In the genomic region with DNA sequence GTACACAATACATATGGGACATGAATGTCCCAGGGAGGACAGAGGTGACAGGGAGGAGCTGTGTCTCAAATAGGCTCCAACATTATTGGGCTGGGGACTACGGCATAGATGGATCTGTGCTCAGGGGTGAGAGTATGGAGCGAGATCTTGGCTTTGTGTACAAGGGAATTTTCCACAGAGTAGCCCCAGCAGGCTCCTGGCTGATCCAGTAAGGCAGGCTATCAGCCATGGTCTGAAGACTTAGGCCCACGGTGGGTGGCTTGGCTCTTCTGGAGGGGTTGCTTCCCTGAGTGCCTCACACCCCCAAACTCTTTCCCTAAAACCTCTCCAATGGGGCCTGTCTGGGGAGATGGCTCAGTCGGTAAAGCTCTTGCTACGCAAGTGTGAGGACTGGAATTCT, we compare ENCODE assay signal across 24 mouse cellular contexts. TPM values are rescaled to one million over a fixed set of nuclear protein-coding genes. Genes with fewer than 3 reads are reported as not detected.
DNase-seq lines count a peak whose midpoint lies in the region; ATAC-seq and TF ChIP-seq lines count a peak whose summit lies in the region.
"Had no signal": no experiment of that assay in that cellular context is flagged by ENCODE, and none has a peak within 500 bp of the region (broad histone marks: within the 10 kb centered on the region; RNA-seq: fewer than 3 reads in every experiment).

No protein-coding gene starts in this region.

- in situ Hi-C loops in CH12.LX (cut with MboI; ENCODE audit: low pct_ligation_motif_present, low pct_unique_long_range_greater_than_20kb, low sequenced_read_pairs) = no loop called here

- no peak for TF ChIP-seq RAD21 in CH12.LX (IDR thresholded peaks at IDR 0.05; ENCODE audit: low read depth, low read length)

- no peaks in the 10 kb centered on the region for H3K9me3 ChIP-seq in hindbrain, embryonic 16.5 days (ENCODE audit: control insufficient read depth, low read length)
- H3K9me3 ChIP-seq in hindbrain, embryonic 11.5 days (ENCODE audit: control insufficient read depth, low read length) = no peaks in the 10 kb centered on the region
- H3K9me3 ChIP-seq in CH12.LX (replicated peaks; ENCODE audit: low read length) = no peaks in the 10 kb centered on the region
- H3K9me3 ChIP-seq: embryonic facial prominence, embryonic 13.5 days; embryonic facial prominence, embryonic 15.5 days; forebrain, embryonic 10.5 days; forebrain, embryonic 12.5 days had no signal

- no peak overlapping the region for H3K4me2 ChIP-seq in hindbrain, embryonic 16.5 days (ENCODE audit: low read length)
- H3K4me2 ChIP-seq in hindbrain, embryonic 11.5 days (replicated peaks; ENCODE audit: low read depth, low read length) = no peak overlapping the region
- no peak overlapping the region for H3K4me2 ChIP-seq in CH12.LX (ENCODE audit: insufficient read depth, low read depth, poor library complexity, severe bottlenecking)
- H3K4me2 ChIP-seq: embryonic facial prominence, embryonic 13.5 days; embryonic facial prominence, embryonic 15.5 days; forebrain, embryonic 12.5 days had no signal

- no peaks in the 10 kb centered on the region for H3K36me3 ChIP-seq in hindbrain, embryonic 16.5 days (ENCODE audit: control insufficient read depth, insufficient read depth, low read length)
- no peaks in the 10 kb centered on the region for H3K36me3 ChIP-seq in hindbrain, embryonic 11.5 days (ENCODE audit: control insufficient read depth, insufficient read depth, low read length)
- H3K36me3 ChIP-seq in CH12.LX (replicated peaks in 1 of 2; ENCODE audit: control insufficient read depth in 1 of 2, insufficient read depth in 1 of 2, low read length in 1 of 2) = peaks cover 30 to 37% of the 10 kb centered on the region in 2 experiments
- H3K36me3 ChIP-seq: embryonic facial prominence, embryonic 13.5 days; embryonic facial prominence, embryonic 15.5 days; forebrain, embryonic 10.5 days; forebrain, embryonic 12.5 days had no signal

- no peak for TF ChIP-seq EP300 in CH12.LX (IDR thresholded peaks at IDR 0.05; ENCODE audit: low read length)

- WGBS in hindbrain, embryonic 16.5 days = 69% methylated on average over 5 of the region's 5 CpGs
- WGBS in hindbrain, embryonic 11.5 days = 83% methylated on average over 5 of the region's 5 CpGs

- H3K9ac ChIP-seq in hindbrain, embryonic 16.5 days (ENCODE audit: low read depth, low read length) = no peak overlapping the region
- H3K9ac ChIP-seq in hindbrain, embryonic 11.5 days (ENCODE audit: low read depth, low read length) = no peak overlapping the region
- H3K9ac ChIP-seq in CH12.LX (ENCODE audit: insufficient read depth, low read depth) = no peak overlapping the region
- H3K9ac ChIP-seq: embryonic facial prominence, embryonic 13.5 days; embryonic facial prominence, embryonic 15.5 days; forebrain, embryonic 12.5 days had no signal

- dilution Hi-C loops in CH12.LX (cut with MboI; ENCODE audit: extremely low pct_ligation_motif_present, extremely low pct_unique_long_range_greater_than_20kb, low sequenced_read_pairs) = no loop called here

- no peaks in the 10 kb centered on the region for H3K79me2 ChIP-seq in CH12.LX (replicated peaks; ENCODE audit: control insufficient read depth, extremely low read depth, insufficient read depth, poor library complexity, severe bottlenecking)

- TF ChIP-seq CTCF in CH12.LX (conservative IDR thresholded peaks at IDR 0.05 in 1 of 2, IDR thresholded peaks at IDR 0.05 in 1 of 2; ENCODE audit: low read depth in 2 of 2, low read length in 2 of 2) = no peak

- H3K4me3 ChIP-seq in hindbrain, embryonic 16.5 days (ENCODE audit: low read length) = no peak overlapping the region
- H3K4me3 ChIP-seq in hindbrain, embryonic 11.5 days (ENCODE audit: low read depth, low read length) = no peak overlapping the region
- H3K4me3 ChIP-seq in CH12.LX (replicated peaks in 1 of 3; ENCODE audit: low read depth in 2 of 3, low read length in 2 of 3, poor library complexity in 1 of 3) = no peak overlapping the region
- H3K4me3 ChIP-seq: embryonic facial prominence, embryonic 13.5 days; embryonic facial prominence, embryonic 15.5 days; erythroblast, embryonic 14.5 days; forebrain, embryonic 10.5 days; forebrain, embryonic 12.5 days had no signal

- intact Hi-C loops in left cerebral cortex, postnatal 4 days (cut with DNase I) = no loop called here
- intact Hi-C loops in left cerebral cortex, postnatal 14 days (cut with DNase I) = no loop called here

- ATAC-seq in hindbrain, embryonic 16.5 days = 0 out of 2 replicates have a peak, but pooled peaks have one; percentile 21
- no peak for ATAC-seq in hindbrain, embryonic 11.5 days (ENCODE audit: low FRiP score)
- ATAC-seq: CD4-positive, CD25-positive, alpha-beta regulatory T cell, adult 4 months; forebrain, embryonic 14.5 days; forebrain, embryonic 16.5 days had no signal

- peak; percentile 75 to 85 for DNase-seq in cerebellum, postnatal 10 days
- DNase-seq in cerebellum, adult 11-12 months = no peak
- no peak for DNase-seq in hindbrain, embryonic 11.5 days (ENCODE audit: low spot score)
- peak; percentile 62 for DNase-seq in left cerebral cortex, postnatal 4 days
- no peak for DNase-seq in left cerebral cortex, postnatal 14 days (ENCODE audit: low spot score in 2 of 2)
- no peak for DNase-seq in CH12.LX (ENCODE audit: extremely low read depth)
- DNase-seq: adrenal gland, adult 2 months; adrenal gland, postnatal 10 days; adrenal gland, postnatal 25 days; B cell, adult 2 months; cerebellum, adult 11 months; cerebellum, adult 2 months; cerebellum, adult 9-10 months; cerebellum, postnatal 25 days; embryo, embryonic 11 days had no signal

- H3K4me1 ChIP-seq in hindbrain, embryonic 16.5 days (ENCODE audit: control insufficient read depth, insufficient read depth, low read depth, low read length) = peaks cover 11% of the 10 kb centered on the region
- no peaks in the 10 kb centered on the region for H3K4me1 ChIP-seq in hindbrain, embryonic 11.5 days (replicated peaks; ENCODE audit: control insufficient read depth, insufficient read depth, low read length)
- H3K4me1 ChIP-seq in CH12.LX (ENCODE audit: control insufficient read depth in 1 of 2, insufficient read depth in 2 of 2) = peaks cover 33 to 57% of the 10 kb centered on the region in 2 experiments

- no peak overlapping the region for H3K27ac ChIP-seq in hindbrain, embryonic 16.5 days (ENCODE audit: low read depth, low read length)
- H3K27ac ChIP-seq in hindbrain, embryonic 11.5 days (ENCODE audit: low read depth, low read length) = no peak overlapping the region
- H3K27ac ChIP-seq in CH12.LX (ENCODE audit: insufficient read depth, low read depth) = no peak overlapping the region
- H3K27ac ChIP-seq: embryonic facial prominence, embryonic 13.5 days; embryonic facial prominence, embryonic 15.5 days; forebrain, embryonic 10.5 days; forebrain, embryonic 12.5 days had no signal

- peak; percentile 29; the same call in 1 of the 2 replicates for TF ChIP-seq POLR2A in CH12.LX (IDR thresholded peaks at IDR 0.05; ENCODE audit: low read depth, low read length)

- H3K27me3 ChIP-seq in hindbrain, embryonic 16.5 days (replicated peaks; ENCODE audit: control insufficient read depth, insufficient read depth, low read length) = no peaks in the 10 kb centered on the region
- no peaks in the 10 kb centered on the region for H3K27me3 ChIP-seq in hindbrain, embryonic 11.5 days (ENCODE audit: control insufficient read depth, insufficient read depth, low read length)
- H3K27me3 ChIP-seq in CH12.LX (replicated peaks) = no peaks in the 10 kb centered on the region

TF ChIP-seq in CH12.LX, 34 proteins besides CTCF, POLR2A, EP300 and RAD21:
- peak; percentile 4; the same call in 1 of the 2 replicates for TF ChIP-seq POLR2AphosphoS2 (IDR thresholded peaks at IDR 0.05; ENCODE audit: low read depth, low read length)
- TF ChIP-seq HCFC1 (IDR thresholded peaks at IDR 0.05; ENCODE audit: low read depth, low read length) = no peak
TF ChIP-seq in CH12.LX: peak in this region for 1.

RNA-seq across cellular contexts. Expression of a gene that starts 21.3 kb away (rescaled TPM):
- polyA plus RNA-seq in hindbrain, embryonic 16.5 days (2015; fragmentation: Nextera tagmentation; extraction: Ambion mirVana) = 2.5 and 4.0 TPM in 2 replicates
- 0.28 and 0.40 TPM in 2 replicates for polyA plus RNA-seq in hindbrain, embryonic 11.5 days (2014; fragmentation: Nextera tagmentation; extraction: Ambion mirVana)
- 1 to 10 TPM; 1.1 to 2.6 TPM for total RNA-seq in left cerebral cortex, postnatal 4 days (2021)
- under 1 TPM; 0.59 to 0.78 TPM for total RNA-seq in left cerebral cortex, postnatal 14 days (2021)
- total RNA-seq in CH12.LX (2012; rRNA removed) = 99.2 and 151 TPM in 2 replicates
- total RNA-seq in CH12.LX (2014; rRNA removed) = 58.8 and 66.9 TPM in 2 replicates
- polyA plus RNA-seq in CH12.LX (2012; ENCODE audit: insufficient read length, low read depth) = 46.4 and 47.9 TPM in 2 replicates
- polyA plus RNA-seq: erythroblast, embryonic 14.5 days had no signal

RNA-seq across cellular contexts. Expression of a gene that starts 26.4 kb away (rescaled TPM):
- 2.2 and 2.7 TPM in 2 replicates for polyA plus RNA-seq in hindbrain, embryonic 16.5 days (2015; fragmentation: Nextera tagmentation; extraction: Ambion mirVana)
- polyA plus RNA-seq in hindbrain, embryonic 11.5 days (2014; fragmentation: Nextera tagmentation; extraction: Ambion mirVana) = 1.7 and 2.3 TPM in 2 replicates
- 1 to 10 TPM; 2.3 to 4.5 TPM for total RNA-seq in left cerebral cortex, postnatal 4 days (2021)
- under 1 TPM; 0.68 to 0.82 TPM for total RNA-seq in left cerebral cortex, postnatal 14 days (2021)
- 16.8 and 17.0 TPM in 2 replicates for total RNA-seq in CH12.LX (2012; rRNA removed)
- total RNA-seq in CH12.LX (2014; rRNA removed) = 20.5 and 25.0 TPM in 2 replicates
- polyA plus RNA-seq in CH12.LX (2012; ENCODE audit: insufficient read length, low read depth) = 25.4 and 27.9 TPM in 2 replicates

Comparison
In these comparisons a context has a peak if more than half of its experiments do, and no peak if none do; other contexts are left out.
1. DNase-seq: peak in cerebellum, postnatal 10 days (2 of 2) and left cerebral cortex, postnatal 4 days (single experiment); none in cerebellum, adult 11-12 months (single experiment), hindbrain, embryonic 11.5 days (single experiment), left cerebral cortex, postnatal 14 days (0 of 2) and CH12.LX (single experiment).
2. RNA of a gene that starts 21.3 kb away (total RNA-seq): 58.8 to 151 TPM in CH12.LX; 1.1 to 2.6 TPM in left cerebral cortex, postnatal 4 days and 0.59 to 0.78 TPM in left cerebral cortex, postnatal 14 days; every median in the first group is over 10 times any median in the second.